Mouse (Mus musculus) forebrain, embryonic 13.5 days (tissue): ENCODE data around the gene C130050O18Rik. TPM values are rescaled to one million over a fixed set of nuclear protein-coding genes. Genes with fewer than 3 reads are reported as not detected.

Experiments
- ATAC-seq: fragments of 200-750 bp; cut with Nextera tagmentation; 2 replicates; pipeline ENCODE4 v1.8.0; 2017
- H3K27ac ChIP-seq: fragments of 300-500 bp; sonication (generic); 2 replicates; pipeline ENCODE4 v1.5.1; 2015; ENCODE audit warnings: inconsistent platforms, mild to moderate bottlenecking, moderate library complexity
- H3K27me3 ChIP-seq: fragments of 300-500 bp; sonication (generic); 2 replicates; pipeline ENCODE4 v1.6.1; 2015; ENCODE audit warnings: mild to moderate bottlenecking, inconsistent platforms
- H3K36me3 ChIP-seq: fragments of 300-500 bp; sonication (generic); 2 replicates; pipeline ENCODE4 v1.6.1; 2015; ENCODE audit warnings: mild to moderate bottlenecking, inconsistent platforms; ENCODE audit not compliant: poor library complexity, severe bottlenecking
- H3K4me1 ChIP-seq: fragments of 300-500 bp; sonication (generic); 2 replicates; pipeline ENCODE4 v1.6.1; 2015; ENCODE audit warnings: inconsistent platforms
- H3K4me2 ChIP-seq: fragments of 300-500 bp; sonication (generic); 2 replicates; pipeline ENCODE4 v1.6.1; 2015; ENCODE audit warnings: inconsistent platforms, mild to moderate bottlenecking, moderate library complexity
- H3K4me3 ChIP-seq: fragments of 300-500 bp; sonication (generic); 2 replicates; pipeline ENCODE4 v1.5.1; 2015; ENCODE audit warnings: mild to moderate bottlenecking, inconsistent platforms
- H3K9ac ChIP-seq: fragments of 300-500 bp; sonication (generic); 2 replicates; pipeline ENCODE4 v1.6.1; 2015; ENCODE audit warnings: mild to moderate bottlenecking, inconsistent platforms
- H3K9me3 ChIP-seq: fragments of 300-500 bp; sonication (generic); replicated peaks from 2 replicates; pipeline ENCODE4 v1.6.1; 2016; ENCODE audit warnings: inconsistent platforms
- WGBS: fragments of 180-500 bp; shearing (Covaris S2); methylation state at CpG from one replicate; pipeline ENCODE4 v1.1.7; 2015; 5-methylcytosine and 5-hydroxymethylcytosine counted together
- polyA plus RNA-seq: library from polyadenylated mRNA; unstranded; fragments of >200 nt; fragmentation: Nextera tagmentation; extraction: Ambion mirVana; gene quantifications from 2 replicates; pipeline ENCODE4 v1.2.1, GENCODE M21; 2015

The C130050O18Rik gene
- polyA plus RNA-seq, 1 experiment from 2014 or later, result 0.18 TPM

- H3K4me3 ChIP-seq, result no peak overlapping the region
- no peaks in the 10 kb centered on the region for H3K27me3 ChIP-seq
- whole genome bisulfite sequencing, result 81% methylated on average over 11 of the region's 11 CpGs
- H3K4me1 ChIP-seq, result peaks cover 23% of the 10 kb centered on the region
- no peak for ATAC-seq
- no peak overlapping the region for H3K4me2 ChIP-seq
- no peak overlapping the region for H3K9ac ChIP-seq
- H3K27ac ChIP-seq, result no peak overlapping the region
- no peaks in the 10 kb centered on the region for H3K36me3 ChIP-seq
- H3K9me3 ChIP-seq, result no peaks in the 10 kb centered on the region
Measured at GRCm38 (mm10) chr5:139391309-139391990, 13.6 kb upstream of the C130050O18Rik start.

GRCm38 (mm10) chr5:139392219-139393196 lies 12.6 kb upstream of the C130050O18Rik start:
- Histone ChIP-seq H3K9me3 (no peaks in the 10 kb centered on the region), H3K9ac (no peak overlapping the region), H3K27me3 (no peaks in the 10 kb centered on the region), H3K4me3 (no peak overlapping the region), H3K4me1 (peaks cover 21% of the 10 kb centered on the region), H3K4me2 (no peak overlapping the region), H3K27ac (no peak overlapping the region), H3K36me3 (no peaks in the 10 kb centered on the region)
- ATAC-seq, result no peak
- WGBS, result 96% methylated on average over 37 of the region's 37 CpGs

GRCm38 (mm10) chr5:139393197-139393588 lies 11.9 kb upstream of the C130050O18Rik start:
- WGBS, result 90% methylated on average over 16 of the region's 16 CpGs

GRCm38 (mm10) chr5:139394399-139394798 lies 10.7 kb upstream of the C130050O18Rik start:
- WGBS, result 79% methylated on average over 7 of the region's 7 CpGs
- no peak for ATAC-seq

More at GRCm38 (mm10) chr5:139393197-139393588, 11.9 kb upstream of the C130050O18Rik start:
- no peaks in the 10 kb centered on the region for H3K36me3 ChIP-seq
- no peak for ATAC-seq
- no peaks in the 10 kb centered on the region for H3K27me3 ChIP-seq
- no peak overlapping the region for H3K9ac ChIP-seq
- no peak overlapping the region for H3K27ac ChIP-seq
- H3K4me3 ChIP-seq, result no peak overlapping the region
- no peak overlapping the region for H3K4me2 ChIP-seq
- no peaks in the 10 kb centered on the region for H3K9me3 ChIP-seq
- peaks cover 16% of the 10 kb centered on the region for H3K4me1 ChIP-seq

GRCm38 (mm10) chr5:139395528-139395927 lies 9.6 kb upstream of the C130050O18Rik start:
- WGBS, result 90% methylated on average over 4 of the region's 4 CpGs
- Histone ChIP-seq H3K9ac (no peak overlapping the region), H3K4me3 (no peak overlapping the region), H3K27ac (no peak overlapping the region), H3K27me3 (no peaks in the 10 kb centered on the region), H3K36me3 (no peaks in the 10 kb centered on the region), H3K4me2 (no peak overlapping the region), H3K9me3 (no peaks in the 10 kb centered on the region), H3K4me1 (peaks cover 7% of the 10 kb centered on the region)
- ATAC-seq, result no peak

More at GRCm38 (mm10) chr5:139394399-139394798, 10.7 kb upstream of the C130050O18Rik start:
- no peaks in the 10 kb centered on the region for H3K9me3 ChIP-seq
- no peak overlapping the region for H3K27ac ChIP-seq
- H3K27me3 ChIP-seq, result no peaks in the 10 kb centered on the region
- H3K36me3 ChIP-seq, result no peaks in the 10 kb centered on the region
- no peak overlapping the region for H3K4me3 ChIP-seq
- peaks cover 12% of the 10 kb centered on the region for H3K4me1 ChIP-seq
- no peak overlapping the region for H3K4me2 ChIP-seq
- no peak overlapping the region for H3K9ac ChIP-seq

- 91% methylated on average over 4 of the region's 4 CpGs for WGBS
- no peaks in the 10 kb centered on the region for H3K36me3 ChIP-seq
- H3K9ac ChIP-seq, result no peak overlapping the region
- ATAC-seq, result no peak
- H3K4me3 ChIP-seq, result no peak overlapping the region
- no peak overlapping the region for H3K27ac ChIP-seq
- no peaks in the 10 kb centered on the region for H3K27me3 ChIP-seq
- no peak overlapping the region for H3K4me2 ChIP-seq
- peaks cover 7% of the 10 kb centered on the region for H3K4me1 ChIP-seq
- no peaks in the 10 kb centered on the region for H3K9me3 ChIP-seq
Measured at GRCm38 (mm10) chr5:139397359-139397916, 7.6 kb upstream of the C130050O18Rik start.

GRCm38 (mm10) chr5:139397959-139398753 lies 6.9 kb upstream of the C130050O18Rik start:
- Histone ChIP-seq H3K9ac (no peak overlapping the region), H3K27ac (no peak overlapping the region), H3K27me3 (no peaks in the 10 kb centered on the region), H3K4me3 (no peak overlapping the region), H3K9me3 (no peaks in the 10 kb centered on the region), H3K4me1 (peaks cover 7% of the 10 kb centered on the region), H3K4me2 (no peak overlapping the region), H3K36me3 (no peaks in the 10 kb centered on the region)
- WGBS, result 41% methylated on average over 5 of the region's 5 CpGs
- ATAC-seq, result peak; percentile 51

GRCm38 (mm10) chr5:139398786-139399185 lies 6.3 kb upstream of the C130050O18Rik start:
- Histone ChIP-seq H3K4me1 (peaks cover 7% of the 10 kb centered on the region), H3K4me2 (no peak overlapping the region), H3K36me3 (no peaks in the 10 kb centered on the region), H3K27me3 (no peaks in the 10 kb centered on the region), H3K27ac (no peak overlapping the region), H3K9ac (no peak overlapping the region), H3K9me3 (no peaks in the 10 kb centered on the region), H3K4me3 (no peak overlapping the region)
- WGBS, result 87% methylated on average over 5 of the region's 5 CpGs
- no peak for ATAC-seq

GRCm38 (mm10) chr5:139399991-139400390 lies 5.1 kb upstream of the C130050O18Rik start:
- peaks cover 7% of the 10 kb centered on the region for H3K4me1 ChIP-seq
- no peak overlapping the region for H3K27ac ChIP-seq
- no peaks in the 10 kb centered on the region for H3K36me3 ChIP-seq
- H3K9ac ChIP-seq, result no peak overlapping the region
- 91% methylated on average over 14 of the region's 14 CpGs for WGBS
- no peak for ATAC-seq
- H3K9me3 ChIP-seq, result no peaks in the 10 kb centered on the region
- H3K4me2 ChIP-seq, result no peak overlapping the region
- no peak overlapping the region for H3K4me3 ChIP-seq
- H3K27me3 ChIP-seq, result no peaks in the 10 kb centered on the region

- no peak overlapping the region for H3K4me2 ChIP-seq
- no peak overlapping the region for H3K9ac ChIP-seq
- H3K27me3 ChIP-seq, result no peaks in the 10 kb centered on the region
- peaks cover 7% of the 10 kb centered on the region for H3K4me1 ChIP-seq
- no peak overlapping the region for H3K27ac ChIP-seq
- no peak for ATAC-seq
- H3K36me3 ChIP-seq, result no peaks in the 10 kb centered on the region
- H3K9me3 ChIP-seq, result no peaks in the 10 kb centered on the region
- 91% methylated on average over 2 of the region's 2 CpGs for WGBS
- H3K4me3 ChIP-seq, result no peak overlapping the region
Measured at GRCm38 (mm10) chr5:139402106-139402505, 3.0 kb upstream of the C130050O18Rik start.

GRCm38 (mm10) chr5:139403692-139404260 lies 1.3 kb upstream of the C130050O18Rik start:
- Histone ChIP-seq H3K36me3 (no peaks in the 10 kb centered on the region), H3K9me3 (no peaks in the 10 kb centered on the region), H3K27ac (no peak overlapping the region), H3K27me3 (no peaks in the 10 kb centered on the region), H3K4me2 (no peak overlapping the region), H3K9ac (no peak overlapping the region), H3K4me1 (no peaks in the 10 kb centered on the region), H3K4me3 (no peak overlapping the region)
- no peak for ATAC-seq
- WGBS, result 88% methylated on average over 8 of the region's 8 CpGs
